Mouse (Mus musculus): ENCODE results near the gene Schip1.

GRCm38 (mm10) chr3:68513340-68514119, 448.9 kb downstream of the Schip1 start:
- no peak for TF ChIP-seq POLR2A (IDR thresholded peaks at IDR 0.05; ENCODE audit: control insufficient read depth, low read depth, low read length)
- no peak for TF ChIP-seq CTCF (IDR thresholded peaks at IDR 0.05; ENCODE audit: control insufficient read depth, insufficient read depth, insufficient replicate concordance, low read depth, low read length)

Data from testis, adult 2 months (tissue).